Mouse (Mus musculus): ENCODE results near the gene Rhbdd1. TPM values are rescaled to one million over a fixed set of nuclear protein-coding genes. Genes with fewer than 3 reads are reported as not detected.

Rhbdd1 gene
- polyA plus RNA-seq, 1 experiment from 2014 or later, result 9.7 TPM

DNA sequence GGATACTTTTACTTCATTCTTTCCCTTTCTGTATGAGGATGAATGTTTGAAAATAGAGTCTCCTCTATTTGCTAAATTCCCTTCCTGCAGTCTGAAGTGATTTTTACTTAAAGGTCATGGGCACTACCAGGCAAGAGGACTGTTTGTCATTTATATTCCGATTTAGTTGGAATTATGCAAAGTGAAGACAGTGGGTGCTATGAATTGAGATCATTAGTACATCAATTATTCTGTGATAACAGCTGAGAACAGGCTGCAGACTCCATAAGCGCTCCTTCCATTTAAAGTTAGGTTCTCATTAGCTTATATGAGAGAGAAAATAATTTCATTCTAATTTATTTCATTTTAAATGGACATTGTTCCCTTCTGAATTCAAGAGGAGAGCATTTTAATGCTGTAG is 37.5 kb downstream of the Rhbdd1 start:
- 88% methylated on average over 2 of the region's 2 CpGs for WGBS
- no peak for DNase-seq (ENCODE audit: low spot score)

DNA sequence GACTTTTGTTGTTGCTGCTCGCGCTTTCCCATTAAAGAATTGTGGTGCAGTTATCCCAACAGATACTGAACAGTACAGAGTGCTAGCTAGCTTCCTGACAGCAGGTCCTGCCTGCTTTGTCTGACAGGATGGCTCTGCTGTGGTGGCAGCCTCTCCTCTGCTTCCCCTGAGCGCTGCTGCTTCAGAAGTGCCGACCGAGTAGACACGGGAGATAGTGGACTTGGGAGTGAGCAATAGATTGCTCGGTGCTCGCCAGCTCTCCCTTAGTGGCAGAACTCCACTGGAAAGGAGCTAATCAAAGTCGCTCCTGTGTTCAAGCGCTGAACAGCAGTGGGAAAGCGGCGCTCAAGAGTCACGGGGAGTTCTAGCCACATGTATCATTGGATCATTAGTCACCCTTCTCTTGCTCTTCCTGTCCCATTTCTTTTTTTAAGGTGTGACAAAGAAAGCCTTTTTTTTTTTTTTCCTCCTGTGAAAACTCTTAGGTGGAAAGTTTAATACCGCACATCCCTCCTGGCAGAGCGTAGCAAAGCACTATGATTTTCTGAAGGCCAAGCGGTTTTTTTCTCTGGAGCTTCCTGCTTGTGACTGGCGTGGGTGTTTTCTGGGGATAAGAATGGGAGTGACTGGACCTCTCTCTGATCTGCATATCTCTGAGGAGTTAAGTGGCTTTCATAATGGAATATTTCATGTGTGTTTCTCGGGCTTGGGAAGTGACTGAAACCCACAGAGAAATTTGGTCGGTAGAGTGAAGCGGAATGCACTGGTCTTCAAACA is 42.8 kb downstream of the Rhbdd1 start:
- Histone ChIP-seq H3K27ac (peak overlapping the region; percentile 62; the same call in 1 of the 2 replicates), H3K4me1 (replicated peaks) (peaks cover 9% of the 10 kb centered on the region), H3K9me3 (no peaks in the 10 kb centered on the region), H3K27me3 (ENCODE audit: insufficient read depth, poor library complexity, severe bottlenecking) (no peaks in the 10 kb centered on the region), H3K4me3 (no peak overlapping the region), H3K36me3 (no peaks in the 10 kb centered on the region)
- no peak for DNase-seq (ENCODE audit: low spot score)
- WGBS, result 78% methylated on average over 20 of the region's 20 CpGs

More for the DNA sequence above, 37.5 kb downstream of the Rhbdd1 start:
- Histone ChIP-seq H3K27ac (no peak overlapping the region), H3K9me3 (no peaks in the 10 kb centered on the region), H3K4me1 (replicated peaks) (peaks cover under 1% of the 10 kb centered on the region; the same call in 1 of the 2 replicates), H3K27me3 (ENCODE audit: insufficient read depth, poor library complexity, severe bottlenecking) (no peaks in the 10 kb centered on the region), H3K4me3 (no peak overlapping the region), H3K36me3 (no peaks in the 10 kb centered on the region)

DNA sequence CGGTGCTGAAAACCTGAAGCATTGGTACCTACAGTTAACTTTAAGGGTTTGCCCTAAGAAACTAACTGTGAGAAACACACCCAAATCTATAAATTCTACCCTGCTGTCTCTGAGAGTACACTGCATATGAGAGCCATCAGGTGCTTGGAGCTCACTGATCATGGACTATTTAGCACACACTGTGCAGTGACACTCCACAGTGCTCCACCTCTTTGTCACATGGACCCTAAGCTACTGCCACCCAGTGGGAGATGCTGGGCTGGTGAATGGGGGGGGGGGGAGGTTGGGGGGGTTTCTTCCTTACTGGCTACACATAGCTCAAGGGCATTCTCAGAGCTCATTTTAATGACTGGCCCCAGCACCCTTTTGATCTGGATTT is 43.4 kb downstream of the Rhbdd1 start:
- Histone ChIP-seq H3K27ac (no peak overlapping the region), H3K9me3 (no peaks in the 10 kb centered on the region), H3K4me1 (replicated peaks) (peaks cover 9% of the 10 kb centered on the region), H3K36me3 (no peaks in the 10 kb centered on the region), H3K27me3 (ENCODE audit: insufficient read depth, poor library complexity, severe bottlenecking) (no peaks in the 10 kb centered on the region), H3K4me3 (no peak overlapping the region)
- DNase-seq (ENCODE audit: low spot score), result no peak
- 87% methylated on average over 1 of the region's 1 CpGs for WGBS

DNA sequence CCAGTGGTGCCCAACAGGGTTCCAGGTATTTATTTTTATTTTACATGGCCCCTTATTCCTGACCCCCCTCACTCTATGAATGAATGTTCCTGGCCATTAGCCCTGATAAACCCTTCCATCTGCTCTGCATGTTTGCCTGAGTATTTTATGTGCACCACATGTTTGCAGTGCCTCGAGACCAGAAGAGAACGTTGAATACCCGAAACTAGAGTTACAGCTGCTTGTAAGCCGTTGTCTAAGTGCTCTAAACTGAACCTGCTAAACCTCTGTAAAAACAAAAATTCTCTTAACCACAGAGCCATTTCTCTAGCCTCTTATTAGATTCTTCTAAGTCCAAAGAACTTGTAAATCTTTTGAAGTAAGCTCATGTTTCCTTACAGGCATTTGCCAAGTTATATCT is 45.0 kb downstream of the Rhbdd1 start:
- DNase-seq (ENCODE audit: low spot score), result no peak
- no peak overlapping the region for H3K4me3 ChIP-seq
- no peaks in the 10 kb centered on the region for H3K9me3 ChIP-seq
- H3K27me3 ChIP-seq (ENCODE audit: insufficient read depth, poor library complexity, severe bottlenecking), result no peaks in the 10 kb centered on the region
- H3K27ac ChIP-seq, result no peak overlapping the region
- no peaks in the 10 kb centered on the region for H3K36me3 ChIP-seq
- peaks cover 13% of the 10 kb centered on the region for H3K4me1 ChIP-seq (replicated peaks)
- WGBS, result 79% methylated on average over 4 of the region's 4 CpGs

DNA sequence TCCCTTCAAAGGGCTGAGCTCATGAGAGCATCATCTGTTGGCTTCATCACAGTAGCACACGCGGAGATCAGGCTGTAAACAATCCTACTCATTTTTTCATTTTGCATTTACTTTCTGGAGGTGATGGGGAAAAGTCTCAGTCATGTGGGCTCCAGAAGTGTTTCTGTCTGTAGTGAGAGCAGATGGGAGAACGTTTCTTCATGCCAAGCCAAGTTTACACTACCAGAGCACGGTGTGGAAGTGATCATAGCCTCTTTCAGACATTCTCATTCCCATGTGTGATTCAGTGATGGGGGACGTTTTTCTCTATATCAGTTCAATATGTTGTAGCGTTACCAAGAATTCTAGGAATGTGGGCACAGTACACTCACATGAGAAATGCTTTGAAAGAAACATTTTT is 45.9 kb downstream of the Rhbdd1 start:
- H3K27me3 ChIP-seq (ENCODE audit: insufficient read depth, poor library complexity, severe bottlenecking), result no peaks in the 10 kb centered on the region
- WGBS, result 84% methylated on average over 6 of the region's 6 CpGs
- no peaks in the 10 kb centered on the region for H3K36me3 ChIP-seq
- no peak for DNase-seq (ENCODE audit: low spot score)
- no peak overlapping the region for H3K27ac ChIP-seq
- H3K9me3 ChIP-seq, result no peaks in the 10 kb centered on the region
- H3K4me3 ChIP-seq, result no peak overlapping the region
- H3K4me1 ChIP-seq (replicated peaks), result peaks cover 13% of the 10 kb centered on the region

DNA sequence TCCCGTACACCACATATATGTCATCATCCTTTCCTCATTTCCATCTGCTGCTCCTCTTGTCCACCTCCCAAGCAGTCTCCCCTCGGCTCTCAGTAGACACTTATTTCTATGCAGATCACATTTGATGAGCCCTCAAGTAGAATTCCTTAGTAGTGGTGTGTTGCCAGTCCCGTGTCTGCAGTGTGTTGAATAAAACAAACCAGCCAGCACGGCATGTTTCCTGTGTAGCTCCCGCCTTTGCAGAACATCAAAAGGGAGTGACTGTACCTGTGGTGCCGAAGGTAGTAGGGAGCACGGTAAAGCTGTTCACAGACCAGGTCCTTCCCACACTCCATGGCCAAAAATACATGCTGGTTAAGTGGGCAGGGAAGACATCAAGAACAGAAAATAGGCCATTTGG is 47.8 kb downstream of the Rhbdd1 start:
- Histone ChIP-seq H3K27me3 (ENCODE audit: insufficient read depth, poor library complexity, severe bottlenecking) (no peaks in the 10 kb centered on the region), H3K4me1 (replicated peaks) (peaks cover 9% of the 10 kb centered on the region), H3K9me3 (no peaks in the 10 kb centered on the region), H3K27ac (no peak overlapping the region), H3K36me3 (no peaks in the 10 kb centered on the region), H3K4me3 (no peak overlapping the region)
- WGBS, result 83% methylated on average over 7 of the region's 7 CpGs
- DNase-seq (ENCODE audit: low spot score), result no peak

DNA sequence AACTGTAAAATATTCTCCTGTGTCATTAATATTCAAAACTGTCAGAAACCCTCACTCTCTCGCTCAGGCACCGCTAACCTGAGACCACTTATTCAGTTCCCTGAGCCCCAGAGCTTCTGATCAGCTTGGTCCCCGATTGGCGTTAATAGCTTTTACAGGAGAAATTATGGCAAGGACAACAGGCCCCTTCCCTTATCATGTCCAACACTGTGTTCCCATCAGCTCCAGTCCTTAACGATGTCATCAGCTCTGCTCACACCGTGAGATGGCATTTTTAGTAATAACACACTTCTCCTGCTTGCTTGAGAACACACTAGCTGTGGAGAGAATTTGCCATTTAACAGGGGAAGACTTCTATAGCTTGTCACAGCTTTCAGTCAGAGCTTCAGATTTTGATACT is 48.2 kb downstream of the Rhbdd1 start:
- no peak overlapping the region for H3K27ac ChIP-seq
- DNase-seq (ENCODE audit: low spot score), result no peak
- WGBS, result 89% methylated on average over 6 of the region's 6 CpGs

DNA sequence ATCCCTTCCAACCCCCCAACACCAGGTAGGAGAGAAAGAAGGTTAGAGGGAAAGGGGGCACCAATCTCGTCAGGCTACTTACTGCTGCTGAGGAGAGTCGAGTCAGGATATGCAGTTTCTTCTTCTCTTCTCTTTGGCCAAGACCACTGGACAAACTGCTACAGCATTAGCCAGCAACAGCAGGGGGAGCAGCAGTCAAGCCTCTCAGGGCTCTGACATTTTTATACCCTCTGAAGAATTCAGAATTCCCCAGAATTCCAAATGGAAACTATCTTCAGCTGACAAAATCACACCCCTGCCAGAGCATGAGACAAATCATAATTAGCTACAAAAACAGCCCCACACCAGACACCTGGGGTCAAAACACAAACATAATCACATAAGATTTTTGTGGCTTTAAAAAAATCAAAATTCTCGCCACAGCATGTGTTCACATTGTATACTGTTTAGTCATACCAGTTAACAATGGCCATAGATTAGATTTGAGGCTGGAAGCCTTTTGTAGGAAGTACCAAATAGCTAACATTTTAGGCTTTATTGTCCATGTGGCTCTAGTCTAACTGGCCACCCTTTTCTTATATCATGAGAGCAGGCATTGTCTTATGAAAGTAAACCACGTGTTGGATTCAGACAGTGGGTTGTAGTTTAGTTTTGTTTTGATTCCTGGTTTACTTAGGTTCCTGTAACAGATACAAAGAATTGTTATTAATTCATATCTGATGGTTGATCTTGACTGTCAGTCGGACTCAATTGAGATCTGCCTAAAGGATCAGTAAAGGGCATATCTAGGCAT is 55.6 kb downstream of the Rhbdd1 start:
- 82% methylated on average over 5 of the region's 5 CpGs for WGBS
- Histone ChIP-seq H3K27ac (no peak overlapping the region), H3K4me1 (replicated peaks) (peaks cover 4% of the 10 kb centered on the region; the same call in 1 of the 2 replicates), H3K9me3 (no peaks in the 10 kb centered on the region), H3K36me3 (peaks cover 4% of the 10 kb centered on the region; the same call in 1 of the 2 replicates), H3K27me3 (ENCODE audit: insufficient read depth, poor library complexity, severe bottlenecking) (no peaks in the 10 kb centered on the region), H3K4me3 (no peak overlapping the region)
- no peak for DNase-seq (ENCODE audit: low spot score)

More for the DNA sequence above, 48.2 kb downstream of the Rhbdd1 start:
- H3K9me3 ChIP-seq, result no peaks in the 10 kb centered on the region
- no peaks in the 10 kb centered on the region for H3K36me3 ChIP-seq
- peaks cover 7% of the 10 kb centered on the region; the same call in 1 of the 2 replicates for H3K4me1 ChIP-seq (replicated peaks)
- H3K4me3 ChIP-seq, result no peak overlapping the region
- H3K27me3 ChIP-seq (ENCODE audit: insufficient read depth, poor library complexity, severe bottlenecking), result no peaks in the 10 kb centered on the region

DNA sequence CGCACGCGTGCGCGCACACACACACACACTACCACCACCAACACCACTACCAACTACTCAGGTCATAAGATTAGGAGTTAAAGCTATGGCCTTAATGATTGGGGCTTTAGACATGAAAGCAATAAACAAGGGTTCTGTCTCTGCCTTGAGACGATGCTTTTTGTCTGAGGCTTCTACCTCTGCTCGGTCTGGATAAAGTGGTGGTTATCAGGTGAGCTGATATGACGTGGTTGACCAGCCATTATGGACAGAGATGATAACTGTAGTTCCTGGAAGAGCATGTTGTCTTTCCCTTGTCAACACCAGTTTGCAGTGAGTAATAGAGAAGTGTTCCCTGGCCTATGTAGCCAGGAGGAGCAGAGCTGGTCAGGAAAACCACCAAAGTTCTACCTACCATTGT is 57.7 kb downstream of the Rhbdd1 start:
- Histone ChIP-seq H3K36me3 (peaks cover 4% of the 10 kb centered on the region; the same call in 1 of the 2 replicates), H3K27me3 (ENCODE audit: insufficient read depth, poor library complexity, severe bottlenecking) (no peaks in the 10 kb centered on the region), H3K27ac (0 out of 2 replicates have a peak overlapping the region, but pooled peaks have one; percentile 69), H3K4me3 (no peak overlapping the region), H3K4me1 (replicated peaks) (peaks cover 4% of the 10 kb centered on the region; the same call in 1 of the 2 replicates), H3K9me3 (no peaks in the 10 kb centered on the region)
- no peak for DNase-seq (ENCODE audit: low spot score)
- WGBS, result 95% methylated on average over 8 of the region's 8 CpGs

DNA sequence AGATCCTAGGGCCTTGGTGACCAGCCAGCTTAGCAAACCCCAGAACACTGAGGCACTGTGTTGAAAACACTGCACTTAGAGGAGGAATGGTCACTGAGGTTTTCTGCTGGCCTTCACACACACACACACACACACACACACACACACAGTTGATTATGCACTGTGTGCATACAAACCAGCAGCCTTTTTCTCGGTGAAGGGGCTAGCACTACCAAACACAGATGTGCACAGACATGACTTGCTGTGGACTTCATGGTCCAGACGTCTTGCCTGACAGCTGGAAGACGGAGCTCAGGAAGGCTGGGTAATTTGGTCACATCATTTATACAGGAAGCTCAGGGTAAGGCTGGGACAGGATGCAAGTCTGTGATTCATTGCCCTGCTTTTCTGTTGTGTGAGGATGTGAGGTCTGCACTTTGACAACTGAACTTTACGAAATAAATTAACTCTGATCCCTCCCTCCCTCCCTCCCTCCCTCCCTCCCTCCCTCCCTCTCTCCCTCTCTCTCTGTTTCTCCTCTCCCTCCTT is 58.6 kb downstream of the Rhbdd1 start:
- peaks cover 4% of the 10 kb centered on the region; the same call in 1 of the 2 replicates for H3K36me3 ChIP-seq
- H3K4me3 ChIP-seq, result no peak overlapping the region
- H3K9me3 ChIP-seq, result no peaks in the 10 kb centered on the region
- H3K27ac ChIP-seq, result peak overlapping the region; percentile 69
- peaks cover 4% of the 10 kb centered on the region; the same call in 1 of the 2 replicates for H3K4me1 ChIP-seq (replicated peaks)
- no peak for DNase-seq (ENCODE audit: low spot score)
- H3K27me3 ChIP-seq (ENCODE audit: insufficient read depth, poor library complexity, severe bottlenecking), result no peaks in the 10 kb centered on the region
- WGBS, result 65% methylated on average over 4 of the region's 4 CpGs

DNA sequence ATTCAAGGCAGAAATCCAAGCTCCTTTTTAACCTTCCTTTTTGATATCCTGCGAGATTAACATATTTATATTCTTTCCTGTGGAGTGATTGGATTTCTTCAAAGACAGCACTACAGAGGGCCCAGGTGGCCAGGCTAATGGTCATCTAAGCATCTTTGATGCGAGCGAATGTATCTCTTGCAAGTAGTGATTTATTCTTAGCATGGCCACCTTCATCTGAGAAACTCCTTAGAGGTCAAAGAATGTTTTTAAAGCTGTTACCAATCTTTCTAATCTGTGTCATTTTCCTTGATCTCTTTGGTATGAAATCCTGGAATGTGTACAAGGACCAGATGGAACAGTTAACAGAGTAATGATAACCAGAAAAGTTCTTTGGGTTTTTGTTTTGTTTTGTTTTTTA is 59.2 kb downstream of the Rhbdd1 start:
- Histone ChIP-seq H3K27ac (0 out of 2 replicates have a peak overlapping the region, but pooled peaks have one; percentile 69), H3K36me3 (peaks cover 4% of the 10 kb centered on the region; the same call in 1 of the 2 replicates), H3K27me3 (ENCODE audit: insufficient read depth, poor library complexity, severe bottlenecking) (no peaks in the 10 kb centered on the region), H3K4me1 (replicated peaks) (peaks cover 4% of the 10 kb centered on the region; the same call in 1 of the 2 replicates), H3K9me3 (no peaks in the 10 kb centered on the region), H3K4me3 (no peak overlapping the region)
- no peak for DNase-seq (ENCODE audit: low spot score)
- WGBS, result 74% methylated on average over 3 of the region's 3 CpGs

DNA sequence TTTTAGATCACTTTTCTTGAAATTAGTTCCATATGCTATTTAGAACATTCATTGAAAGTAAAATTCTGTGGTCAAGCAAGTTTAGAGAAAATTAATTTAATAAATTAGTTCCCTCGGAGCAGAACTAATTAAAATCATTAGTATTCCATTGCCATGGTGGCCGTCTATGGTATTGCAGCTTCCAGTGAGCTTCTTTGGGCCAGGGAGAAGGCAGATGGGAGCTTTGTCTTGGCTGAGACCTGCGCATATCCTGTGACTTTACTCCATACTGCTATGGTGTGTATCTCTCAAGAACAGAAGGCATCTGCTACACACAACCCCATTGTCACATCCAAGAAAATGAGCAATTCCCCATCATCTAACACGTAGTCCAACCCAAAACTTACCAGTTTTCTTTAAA is 65.7 kb downstream of the Rhbdd1 start:
- Histone ChIP-seq H3K36me3 (no peaks in the 10 kb centered on the region), H3K9me3 (no peaks in the 10 kb centered on the region)
- WGBS, result 66% methylated on average over 4 of the region's 4 CpGs

DNA sequence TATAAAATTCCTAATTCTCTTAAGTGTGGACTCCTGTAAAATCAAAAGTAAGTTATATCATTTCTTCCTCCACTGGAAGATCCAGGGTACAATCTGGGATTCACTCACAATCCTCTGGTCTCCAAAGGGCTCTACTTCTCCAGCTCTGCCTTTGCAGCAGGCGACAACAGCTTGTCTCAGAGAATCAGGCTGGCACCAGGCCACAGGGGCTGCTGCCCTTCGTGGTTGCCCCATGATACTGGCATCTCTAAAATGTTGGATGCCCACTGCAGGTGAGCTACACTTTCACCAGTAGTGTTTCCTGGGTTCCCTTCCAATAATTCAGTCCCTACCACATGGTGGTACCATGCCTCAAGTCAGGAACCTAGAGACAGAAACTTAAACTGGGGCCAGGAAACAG is 67.9 kb downstream of the Rhbdd1 start:
- Histone ChIP-seq H3K9me3 (no peaks in the 10 kb centered on the region), H3K36me3 (no peaks in the 10 kb centered on the region), H3K27ac (no peak overlapping the region), H3K4me1 (replicated peaks) (peaks cover 32% of the 10 kb centered on the region), H3K4me3 (no peak overlapping the region), H3K27me3 (ENCODE audit: insufficient read depth, poor library complexity, severe bottlenecking) (no peaks in the 10 kb centered on the region)
- WGBS, result 95% methylated on average over 2 of the region's 2 CpGs
- DNase-seq (ENCODE audit: low spot score), result no peak

More for the DNA sequence above, 65.7 kb downstream of the Rhbdd1 start:
- DNase-seq (ENCODE audit: low spot score), result no peak
- Histone ChIP-seq H3K27me3 (ENCODE audit: insufficient read depth, poor library complexity, severe bottlenecking) (no peaks in the 10 kb centered on the region), H3K4me1 (replicated peaks) (peaks cover 23% of the 10 kb centered on the region), H3K27ac (no peak overlapping the region), H3K4me3 (no peak overlapping the region)

Data from hindbrain, embryonic 10.5 days (tissue).